Mouse (Mus musculus): ENCODE measurements around the gene Pga5.

The Pga5 gene

DNA sequence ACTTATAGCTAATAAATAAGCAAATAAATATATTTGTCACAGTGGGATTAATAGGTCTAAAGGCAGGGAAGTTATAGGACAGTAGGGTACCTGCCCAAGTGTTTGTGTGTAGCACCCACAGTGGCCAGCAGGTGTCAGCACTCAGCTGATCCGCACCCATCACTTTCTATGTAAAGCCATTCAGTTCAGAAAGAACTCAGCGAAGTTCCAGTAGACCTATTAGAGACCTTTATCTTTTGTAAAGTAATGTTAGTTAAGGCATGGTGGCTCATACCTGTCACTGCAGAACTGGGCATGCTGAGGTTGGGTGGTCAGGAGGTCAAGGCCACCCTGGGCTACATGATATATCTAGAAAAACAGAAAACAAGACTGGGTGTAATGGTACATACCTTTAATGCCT lies 12.4 kb downstream of the Pga5 start:
- DNase-seq (ENCODE audit: low spot score in 2 of 2): peak; percentile 34 to 49

DNA sequence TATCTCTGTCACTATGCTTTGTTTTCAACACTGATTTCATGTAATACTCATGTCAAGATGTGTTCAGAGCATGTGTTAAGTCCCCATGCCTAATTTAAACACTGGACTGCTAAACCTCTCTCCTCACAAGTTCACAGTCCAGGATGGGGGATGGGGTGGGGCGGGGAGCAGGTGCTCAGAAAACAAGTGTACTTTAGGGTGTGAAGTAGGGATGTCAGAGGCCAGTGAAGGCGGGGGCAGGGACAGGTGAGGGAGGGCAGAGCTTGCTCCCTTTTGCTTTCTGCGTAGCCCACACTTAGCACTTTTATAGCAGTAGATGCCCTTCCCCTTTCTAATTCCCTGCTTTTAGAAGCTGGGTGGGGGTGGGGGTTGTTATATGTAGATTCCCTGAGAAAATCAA lies 12.8 kb downstream of the Pga5 start:
- no peak for DNase-seq (ENCODE audit: low spot score in 2 of 2)

DNA sequence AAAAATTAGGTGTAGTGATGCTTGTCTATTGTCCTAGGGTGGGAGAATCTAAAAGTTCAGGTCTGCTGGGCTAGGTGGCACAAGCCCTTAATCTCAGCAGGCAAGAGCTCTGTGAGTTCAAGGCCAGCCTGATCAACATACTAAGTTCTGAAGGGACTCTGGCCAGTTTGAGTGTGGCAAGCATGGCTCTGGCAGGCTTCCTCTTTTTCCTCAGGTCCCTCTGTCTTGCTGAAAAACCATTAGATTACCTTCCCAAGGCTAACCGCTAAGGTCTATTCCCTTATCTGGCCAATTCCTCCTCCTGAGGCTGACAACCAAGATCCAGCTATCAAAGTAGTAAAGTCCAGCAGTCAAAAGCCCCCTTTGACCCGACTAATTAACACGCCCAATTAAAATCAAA lies 15.2 kb downstream of the Pga5 start:
- no peak for DNase-seq (ENCODE audit: low spot score in 2 of 2)

DNA sequence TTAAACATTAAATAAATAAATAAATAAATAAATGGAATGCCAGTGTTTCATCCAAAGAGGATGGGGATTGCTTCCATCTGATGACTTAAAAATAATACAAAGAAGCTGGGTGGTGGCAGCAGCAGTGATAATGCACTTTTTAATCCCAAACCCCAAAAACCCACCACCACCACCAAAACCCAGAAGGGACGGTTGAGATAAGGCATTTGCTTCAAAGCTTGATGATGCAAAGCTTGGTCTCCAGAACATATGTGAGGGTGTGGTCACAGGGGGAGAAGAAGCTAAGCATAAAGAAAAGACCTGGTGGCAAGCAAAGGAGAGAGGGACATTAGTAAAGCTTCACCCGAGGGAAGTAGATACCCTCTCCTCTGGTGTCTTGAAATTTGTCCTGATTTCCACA lies 16.0 kb downstream of the Pga5 start:
- DNase-seq (ENCODE audit: low spot score in 2 of 2): no peak

DNA sequence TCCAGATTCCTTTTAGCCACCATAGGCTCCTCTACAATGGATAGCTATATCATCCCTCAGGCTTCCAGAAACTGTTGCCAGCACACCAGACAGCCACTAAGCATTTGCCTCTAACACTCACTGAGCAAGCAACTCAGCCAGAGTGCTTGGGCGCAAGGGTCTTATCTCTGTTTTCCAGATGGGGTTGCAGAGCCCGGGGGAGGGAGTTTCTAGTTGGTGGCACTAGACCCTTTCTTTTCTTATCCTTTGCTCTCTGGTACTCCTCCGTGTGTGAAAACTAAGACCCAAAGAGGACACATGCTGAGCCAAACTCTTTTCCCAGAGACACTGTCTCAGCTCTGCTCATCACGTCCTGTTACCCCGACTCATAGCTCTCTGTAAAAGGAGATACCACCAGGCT lies 16.5 kb downstream of the Pga5 start:
- no peak for DNase-seq (ENCODE audit: low spot score in 2 of 2)

DNA sequence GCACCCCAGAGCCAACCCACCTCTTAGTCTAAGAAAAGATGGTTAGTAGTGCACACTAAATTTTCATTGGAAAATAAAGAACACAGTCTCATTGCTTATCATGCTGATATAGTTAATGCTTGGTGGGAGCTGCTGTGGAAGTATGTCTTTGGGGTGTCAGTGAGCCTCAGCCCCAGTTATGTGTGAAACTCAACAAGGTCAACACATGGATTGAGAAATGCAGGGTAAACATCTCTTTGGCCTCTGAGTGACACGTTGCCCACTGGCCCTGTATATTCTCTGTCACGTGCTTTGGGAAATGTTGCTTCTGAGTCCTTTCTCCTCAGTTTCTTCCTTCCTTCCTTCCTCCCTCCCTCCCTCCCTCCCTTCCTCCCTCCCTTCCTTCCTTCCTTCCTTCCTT lies 19.5 kb downstream of the Pga5 start:
- no peak for DNase-seq (ENCODE audit: low spot score in 2 of 2)

DNA sequence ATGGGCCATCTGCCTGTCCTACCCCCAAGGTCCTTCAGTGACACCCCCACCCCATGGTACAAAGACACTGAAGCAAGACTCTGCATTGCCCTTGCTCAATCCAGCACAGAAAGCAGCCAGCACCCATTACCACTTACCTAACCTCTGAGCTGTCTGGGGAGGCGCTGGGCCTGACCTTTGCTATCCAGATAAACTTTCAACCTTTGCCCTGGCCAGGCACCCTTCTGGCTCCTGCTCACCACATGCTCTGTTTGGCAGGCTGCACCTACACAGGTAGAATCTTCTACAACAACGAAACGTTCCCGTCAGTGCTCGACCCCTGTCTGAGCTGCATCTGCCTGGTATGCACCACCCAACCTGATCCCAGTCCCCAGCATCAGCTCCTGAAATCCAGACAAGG lies 20.1 kb downstream of the Pga5 start:
- no peak for DNase-seq (ENCODE audit: low spot score in 2 of 2)

DNA sequence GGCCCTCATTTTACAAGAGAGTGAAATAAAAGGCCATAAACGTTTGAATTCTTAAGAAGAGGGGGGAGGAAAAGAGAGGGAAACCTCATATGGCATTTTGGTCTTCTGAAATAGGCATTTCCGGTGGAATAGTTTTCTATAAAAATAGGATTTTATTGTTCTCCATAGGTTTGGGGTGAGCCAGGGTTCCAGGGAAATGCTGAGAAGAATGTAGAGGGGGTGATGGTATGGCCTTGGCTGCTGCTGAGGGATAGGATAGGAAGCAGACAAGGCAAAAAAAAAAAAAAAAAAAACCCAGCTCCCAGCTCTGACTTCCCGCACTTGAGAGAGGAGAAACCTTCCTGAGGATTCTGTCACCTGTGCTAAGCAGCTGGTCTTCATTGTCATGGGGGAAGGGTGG lies 21.8 kb downstream of the Pga5 start:
- no peak for DNase-seq (ENCODE audit: low spot score in 2 of 2)

DNA sequence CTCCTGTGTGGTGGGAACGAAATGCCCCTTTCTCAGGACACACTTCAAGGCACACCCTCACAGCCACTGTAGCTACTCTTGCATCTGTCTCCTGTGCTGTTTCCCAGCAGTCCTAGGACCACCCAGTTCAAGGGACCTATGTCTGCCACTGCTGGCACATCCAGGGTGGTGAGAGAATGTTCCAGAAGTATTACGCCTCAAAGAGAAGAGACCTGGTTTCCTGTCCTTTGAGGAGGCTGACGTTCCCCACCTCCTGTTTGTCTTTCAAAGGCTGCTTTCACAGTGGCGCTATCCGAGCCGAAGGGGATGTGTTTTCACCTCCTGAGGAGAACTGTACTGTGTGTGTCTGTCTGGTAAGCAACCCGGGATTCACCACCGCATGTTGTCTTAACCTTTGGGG lies 29.7 kb downstream of the Pga5 start:
- no peak for DNase-seq (ENCODE audit: low spot score in 2 of 2)

DNA sequence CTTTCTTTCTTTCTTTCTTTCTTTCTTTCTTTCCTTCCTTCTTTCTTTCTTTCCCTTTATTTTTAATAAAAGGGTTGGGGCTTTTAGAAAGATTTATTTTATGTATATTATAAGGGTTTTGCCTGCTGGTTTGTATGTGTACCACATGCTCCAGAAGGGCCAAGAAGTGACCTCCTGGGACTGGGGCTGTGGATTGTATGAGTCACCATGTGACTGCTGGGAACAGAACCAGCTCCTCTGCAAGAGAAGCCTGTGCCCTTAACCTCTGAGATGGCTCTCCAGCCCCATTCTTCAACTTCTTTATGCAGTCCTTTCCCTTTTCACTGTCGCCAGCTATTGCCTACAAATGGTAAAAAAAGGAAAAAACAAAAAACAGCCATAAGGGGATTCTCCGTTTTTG lies 32.3 kb downstream of the Pga5 start:
- DNase-seq (ENCODE audit: low spot score in 2 of 2): no peak

DNA sequence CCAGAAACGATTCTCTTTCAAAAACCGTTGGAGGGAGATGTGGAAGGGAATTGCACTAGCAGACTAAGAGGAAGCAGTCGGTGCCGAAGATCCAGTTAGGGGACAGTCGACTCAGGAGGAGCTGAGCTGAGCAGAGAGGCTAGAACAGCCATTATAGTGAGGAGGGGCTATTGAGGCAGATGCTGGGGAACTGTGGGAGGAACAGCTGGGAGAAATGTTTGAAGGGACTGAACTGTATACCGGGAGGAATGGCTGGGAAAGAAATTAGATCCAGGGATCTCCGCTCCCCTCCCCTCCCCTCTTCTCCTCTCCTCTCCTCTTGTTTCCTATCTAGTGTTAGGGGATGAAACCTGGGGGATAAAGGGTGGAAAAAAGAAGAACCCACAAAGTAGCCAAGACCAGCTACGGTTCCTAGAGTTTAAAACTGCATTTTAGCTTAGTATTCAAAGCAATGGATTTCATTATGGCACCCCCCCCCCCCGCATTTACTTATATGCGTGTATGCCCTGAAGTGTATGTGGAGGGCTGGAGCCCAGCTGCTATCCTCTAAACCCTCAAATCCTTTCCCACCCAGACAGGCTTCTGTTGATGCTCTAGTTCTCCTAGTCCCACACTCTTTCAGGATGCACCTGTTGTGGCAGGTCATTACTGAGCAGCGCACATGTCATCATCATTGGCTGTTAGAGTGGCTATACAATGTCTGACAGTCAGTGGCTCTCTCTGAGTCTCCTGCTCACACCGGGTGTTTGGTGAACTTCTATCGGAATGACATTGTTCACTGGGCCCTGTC lies 37.1 kb downstream of the Pga5 start:
- DNase-seq (ENCODE audit: low spot score in 2 of 2): no peak

DNA sequence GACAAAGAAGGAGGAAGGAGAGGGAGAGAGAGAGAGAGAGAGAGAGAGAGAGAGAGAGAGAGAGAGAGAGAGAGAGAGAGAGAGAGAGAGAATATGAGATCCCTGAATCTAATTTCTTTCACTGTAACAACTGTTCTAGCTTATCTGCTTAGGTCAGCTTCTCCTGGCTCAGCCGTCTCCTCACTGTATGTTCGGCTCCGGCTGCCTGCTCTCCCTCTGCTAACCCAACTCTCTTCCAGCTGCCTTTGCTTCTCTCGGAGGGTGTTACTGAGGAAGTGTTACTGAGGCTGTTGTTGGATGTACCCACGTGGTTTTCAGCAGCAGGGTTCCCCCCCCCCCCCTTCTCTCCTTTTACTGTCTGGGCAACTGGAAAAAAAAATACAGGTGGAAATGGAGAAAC lies 37.8 kb downstream of the Pga5 start:
- DNase-seq (ENCODE audit: low spot score in 2 of 2): no peak

DNA sequence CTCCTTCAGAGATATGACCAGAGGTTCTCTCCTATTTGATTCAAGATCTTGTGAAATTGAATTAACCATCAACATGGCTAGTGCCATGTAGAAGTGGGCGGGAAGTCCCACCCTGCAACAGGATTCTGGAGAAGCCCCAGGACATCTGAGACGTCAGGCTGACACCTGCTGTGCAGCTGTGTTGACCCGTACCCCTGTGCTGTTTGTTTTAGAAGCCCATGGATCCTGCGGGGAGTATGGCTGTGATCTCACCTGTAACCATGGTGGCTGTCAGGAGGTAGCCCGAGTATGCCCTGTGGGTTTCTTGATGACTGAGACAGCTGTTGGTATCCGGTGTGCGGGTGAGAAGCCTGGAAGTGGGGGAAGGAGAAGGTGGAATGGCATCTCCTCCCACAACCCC lies 40.0 kb downstream of the Pga5 start:
- DNase-seq (ENCODE audit: low spot score in 2 of 2): no peak

DNA sequence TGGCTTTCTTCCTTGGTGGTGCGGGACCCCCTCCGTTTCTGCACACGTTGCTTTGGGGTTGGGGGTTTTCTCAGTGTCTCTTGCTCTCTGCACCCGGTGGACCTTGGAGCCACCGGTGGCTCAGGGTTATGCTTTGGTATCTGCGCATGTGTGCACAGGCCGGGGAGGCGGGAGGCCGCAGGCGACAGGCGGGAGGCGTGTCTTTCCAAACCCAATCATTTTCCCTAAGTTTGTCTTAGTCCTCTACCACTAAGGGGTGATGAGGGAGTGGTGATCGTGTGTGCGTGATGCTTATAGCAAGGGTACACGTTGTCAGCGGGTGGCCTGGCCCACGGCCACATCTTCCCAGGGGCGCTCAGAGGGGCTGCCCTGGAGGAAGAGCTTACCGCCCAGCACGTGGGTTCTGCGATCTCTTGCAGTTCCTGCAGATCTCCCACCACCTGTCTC lies 43.0 kb downstream of the Pga5 start:
- DNase-seq (ENCODE audit: low spot score in 2 of 2): peak in 1 of 2 experiments; percentile 18

DNA sequence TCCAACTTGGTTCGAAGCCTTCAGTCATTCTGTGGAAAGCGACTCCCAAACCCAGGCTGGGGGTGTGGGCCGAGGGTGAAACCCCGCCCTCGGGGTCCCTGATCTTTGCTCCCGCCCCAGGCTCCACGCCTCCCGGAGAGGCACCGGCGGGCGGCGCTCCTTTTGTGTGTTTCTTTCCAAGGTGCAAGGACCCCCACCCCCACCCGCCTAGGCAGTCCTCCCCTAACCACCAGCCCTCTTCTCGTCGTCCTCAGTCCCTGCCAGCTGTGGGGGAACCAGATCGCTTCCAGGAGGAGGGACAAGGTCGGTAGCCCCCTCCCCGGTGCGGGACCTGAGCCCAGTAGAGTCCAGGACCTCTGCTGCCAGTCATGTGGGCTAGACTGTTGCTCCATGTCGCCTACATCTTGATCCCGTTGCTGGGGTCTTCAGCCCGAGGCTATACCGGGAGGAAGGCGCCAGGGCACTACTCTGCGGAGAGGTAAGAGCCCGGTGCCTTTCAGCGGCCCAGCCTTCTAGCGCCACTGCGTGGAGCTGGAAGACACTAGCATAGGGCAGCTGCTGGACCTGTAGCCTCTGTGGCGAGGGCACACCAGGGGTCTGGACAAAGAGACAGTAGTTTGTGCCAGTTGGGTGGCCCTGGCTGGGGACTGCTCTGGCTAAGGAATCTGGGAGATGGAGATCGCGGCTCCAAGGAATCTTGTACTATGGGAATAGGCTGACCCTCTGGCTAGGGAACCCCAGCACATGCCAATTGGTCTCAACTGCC lies 43.6 kb downstream of the Pga5 start, which contains the start of gene Vwce:
TSS of gene Vwce (plus strand) at position 108 of the 766 bp plus-strand sequence.
- DNase-seq (ENCODE audit: low spot score in 2 of 2): peak in 1 of 2 experiments; percentile 35
